Mouse (Mus musculus): ENCODE data around the gene Ramp3. TPM values are rescaled to one million over a fixed set of nuclear protein-coding genes. Genes with fewer than 3 reads are reported as not detected.

Ramp3 gene
- polyA plus RNA-seq, 1 experiment from 2014 or later: 9.3 TPM

DNA sequence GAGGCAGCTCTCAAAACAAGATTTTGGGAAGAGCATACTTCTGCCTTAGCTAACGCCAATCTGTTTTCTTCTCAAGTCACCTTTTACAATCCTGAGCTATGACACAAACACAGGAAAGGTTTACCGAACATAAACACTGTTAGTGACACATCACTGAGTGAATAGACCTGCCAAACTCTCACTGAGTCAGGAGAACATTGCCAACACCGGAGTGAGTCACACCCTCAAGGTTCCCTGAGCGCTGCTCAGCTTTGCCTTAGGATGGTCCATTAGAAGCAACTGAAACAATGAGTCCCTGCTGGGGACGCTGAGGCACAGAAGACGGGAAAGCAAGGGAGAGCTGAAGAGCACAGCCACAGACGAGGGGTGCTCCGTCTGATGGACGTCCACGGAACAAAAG, 40.0 kb downstream of the Ramp3 start:
- Histone ChIP-seq H3K4me1 (replicated peaks; ENCODE audit: control insufficient read depth, insufficient read depth, low read length) (no peaks in the 10 kb centered on the region), H3K27ac (ENCODE audit: low read depth) (no peak overlapping the region), H3K9me3 (ENCODE audit: control insufficient read depth, low read length) (no peaks in the 10 kb centered on the region), H3K9ac (ENCODE audit: low read length) (no peak overlapping the region), H3K36me3 (ENCODE audit: control insufficient read depth, insufficient read depth, low read length) (no peaks in the 10 kb centered on the region), H3K4me3 (ENCODE audit: low read depth, low read length) (no peak overlapping the region), H3K4me2 (ENCODE audit: low read length) (no peak overlapping the region), H3K27me3 (replicated peaks; ENCODE audit: control insufficient read depth, insufficient read depth, low read length) (no peaks in the 10 kb centered on the region)
- no peak for DNase-seq (ENCODE audit: low spot score)
- 87% methylated on average over 10 of the region's 10 CpGs for WGBS
- no peak for ATAC-seq (replicated peaks; ENCODE audit: low FRiP score, low TSS enrichment, low read depth)

DNA sequence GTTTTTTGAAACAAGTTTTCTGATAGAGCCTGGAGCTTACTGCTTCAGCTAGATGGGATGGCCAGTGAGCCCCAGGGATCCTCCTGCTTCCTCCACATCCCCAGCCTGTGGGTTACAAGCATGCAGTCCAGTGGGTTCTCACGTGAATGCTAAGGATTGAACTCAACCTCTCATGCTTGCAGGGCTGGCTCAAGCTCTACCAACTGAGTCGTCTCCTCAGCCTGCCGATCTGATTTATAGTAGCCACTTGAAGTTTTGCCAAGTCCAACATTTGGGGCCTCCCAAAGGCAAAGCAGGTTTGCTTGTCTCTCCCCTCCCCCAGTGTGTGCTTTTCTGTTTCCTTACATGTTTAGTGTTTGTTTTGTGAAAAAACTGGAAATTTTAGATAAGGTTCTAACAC, 43.9 kb downstream of the Ramp3 start:
- DNase-seq (ENCODE audit: low spot score) (no peak), ATAC-seq (replicated peaks; ENCODE audit: low FRiP score, low TSS enrichment, low read depth) (no peak)
- Histone ChIP-seq H3K4me3 (ENCODE audit: low read depth, low read length) (no peak overlapping the region), H3K36me3 (ENCODE audit: control insufficient read depth, insufficient read depth, low read length) (no peaks in the 10 kb centered on the region), H3K4me2 (ENCODE audit: low read length) (no peak overlapping the region), H3K9ac (ENCODE audit: low read length) (no peak overlapping the region), H3K4me1 (replicated peaks; ENCODE audit: control insufficient read depth, insufficient read depth, low read length) (no peaks in the 10 kb centered on the region), H3K9me3 (ENCODE audit: control insufficient read depth, low read length) (no peaks in the 10 kb centered on the region), H3K27ac (ENCODE audit: low read depth) (no peak overlapping the region), H3K27me3 (replicated peaks; ENCODE audit: control insufficient read depth, insufficient read depth, low read length) (no peaks in the 10 kb centered on the region)
- WGBS: 63% methylated on average over 3 of the region's 3 CpGs

DNA sequence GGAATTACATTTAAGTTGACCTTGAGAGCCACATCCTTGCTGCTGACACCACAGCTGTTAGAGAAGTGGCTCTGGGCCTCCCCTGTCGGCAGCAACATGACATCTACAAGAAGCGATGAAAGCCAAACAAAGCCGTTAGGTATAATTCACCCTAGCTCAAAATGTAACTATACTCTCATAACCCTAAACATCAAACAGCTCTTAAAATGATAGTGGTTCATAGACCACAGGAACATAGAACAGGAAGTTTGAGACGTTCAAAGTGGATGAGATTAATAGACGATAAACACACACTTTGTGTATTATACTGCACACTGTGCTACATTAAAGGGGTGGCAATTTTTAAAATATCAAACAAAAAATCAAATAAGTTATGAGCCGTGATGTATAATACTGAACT, 46.5 kb downstream of the Ramp3 start:
- no peak overlapping the region for H3K27ac ChIP-seq (ENCODE audit: low read depth)
- WGBS: 61% methylated on average over 6 of the region's 6 CpGs
- no peaks in the 10 kb centered on the region for H3K27me3 ChIP-seq (replicated peaks; ENCODE audit: control insufficient read depth, insufficient read depth, low read length)
- peaks cover 8% of the 10 kb centered on the region; the same call in 1 of the 2 replicates for H3K9me3 ChIP-seq (ENCODE audit: control insufficient read depth, low read length)
- ATAC-seq (replicated peaks; ENCODE audit: low FRiP score, low TSS enrichment, low read depth) (no peak), DNase-seq (ENCODE audit: low spot score) (no peak)
- no peak overlapping the region for H3K4me2 ChIP-seq (ENCODE audit: low read length)
- H3K4me3 ChIP-seq (ENCODE audit: low read depth, low read length): no peak overlapping the region
- H3K4me1 ChIP-seq (replicated peaks; ENCODE audit: control insufficient read depth, insufficient read depth, low read length): no peaks in the 10 kb centered on the region
- H3K36me3 ChIP-seq (ENCODE audit: control insufficient read depth, insufficient read depth, low read length): no peaks in the 10 kb centered on the region
- no peak overlapping the region for H3K9ac ChIP-seq (ENCODE audit: low read length)

DNA sequence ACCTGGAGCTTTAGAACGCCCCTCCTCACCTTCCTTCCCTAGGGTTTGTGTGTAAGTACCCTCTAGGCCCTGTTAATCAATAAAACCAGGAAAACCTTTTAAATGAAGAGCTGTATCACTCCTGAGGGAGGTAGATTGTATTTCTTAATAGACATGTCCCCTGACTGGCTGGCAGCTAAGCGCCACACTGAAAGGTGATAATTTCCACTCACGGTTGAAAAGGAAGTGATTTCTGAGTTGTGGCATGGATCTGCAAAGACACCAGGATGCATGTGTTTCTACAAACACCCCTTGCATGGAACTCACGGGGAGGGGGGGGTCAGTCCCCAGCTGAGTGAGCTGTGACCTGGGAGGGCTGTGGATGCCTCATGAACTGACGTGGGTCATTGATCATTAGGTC, 47.2 kb downstream of the Ramp3 start:
- Histone ChIP-seq H3K4me1 (replicated peaks; ENCODE audit: control insufficient read depth, insufficient read depth, low read length) (no peaks in the 10 kb centered on the region), H3K4me2 (ENCODE audit: low read length) (no peak overlapping the region), H3K27ac (ENCODE audit: low read depth) (no peak overlapping the region), H3K9me3 (ENCODE audit: control insufficient read depth, low read length) (peaks cover 8% of the 10 kb centered on the region; the same call in 1 of the 2 replicates), H3K9ac (ENCODE audit: low read length) (no peak overlapping the region), H3K27me3 (replicated peaks; ENCODE audit: control insufficient read depth, insufficient read depth, low read length) (no peaks in the 10 kb centered on the region), H3K36me3 (ENCODE audit: control insufficient read depth, insufficient read depth, low read length) (no peaks in the 10 kb centered on the region), H3K4me3 (ENCODE audit: low read depth, low read length) (no peak overlapping the region)
- ATAC-seq (replicated peaks; ENCODE audit: low FRiP score, low TSS enrichment, low read depth) (no peak), DNase-seq (ENCODE audit: low spot score) (no peak)
- WGBS: 74% methylated on average over 5 of the region's 5 CpGs

DNA sequence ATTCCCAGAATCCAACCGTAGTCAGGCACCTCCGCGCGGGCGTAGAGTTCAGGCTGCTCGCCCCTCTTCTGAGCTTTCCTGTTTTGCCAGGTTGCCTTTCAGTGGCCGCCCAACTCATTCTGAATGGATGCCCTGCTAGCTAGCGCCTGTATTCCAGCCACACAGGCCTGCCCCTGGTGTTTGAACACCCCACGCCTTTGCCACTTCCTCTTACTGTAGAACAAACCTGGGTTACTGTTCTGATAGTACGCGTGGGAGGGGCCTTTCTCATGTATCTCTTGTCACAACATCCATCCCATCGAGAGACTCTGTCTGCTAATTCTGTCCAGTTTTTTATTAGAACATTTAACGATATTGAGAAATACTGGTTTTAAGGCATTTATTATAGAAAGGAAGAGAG, 48.5 kb downstream of the Ramp3 start:
- no peak for DNase-seq (ENCODE audit: low spot score)
- Histone ChIP-seq H3K9ac (ENCODE audit: low read length) (no peak overlapping the region), H3K27me3 (replicated peaks; ENCODE audit: control insufficient read depth, insufficient read depth, low read length) (no peaks in the 10 kb centered on the region), H3K4me1 (replicated peaks; ENCODE audit: control insufficient read depth, insufficient read depth, low read length) (no peaks in the 10 kb centered on the region), H3K9me3 (ENCODE audit: control insufficient read depth, low read length) (peaks cover 8% of the 10 kb centered on the region; the same call in 1 of the 2 replicates), H3K4me3 (ENCODE audit: low read depth, low read length) (no peak overlapping the region), H3K36me3 (ENCODE audit: control insufficient read depth, insufficient read depth, low read length) (no peaks in the 10 kb centered on the region), H3K27ac (ENCODE audit: low read depth) (no peak overlapping the region), H3K4me2 (ENCODE audit: low read length) (no peak overlapping the region)
- 95% methylated on average over 13 of the region's 13 CpGs for WGBS
- no peak for ATAC-seq (replicated peaks; ENCODE audit: low FRiP score, low TSS enrichment, low read depth)

DNA sequence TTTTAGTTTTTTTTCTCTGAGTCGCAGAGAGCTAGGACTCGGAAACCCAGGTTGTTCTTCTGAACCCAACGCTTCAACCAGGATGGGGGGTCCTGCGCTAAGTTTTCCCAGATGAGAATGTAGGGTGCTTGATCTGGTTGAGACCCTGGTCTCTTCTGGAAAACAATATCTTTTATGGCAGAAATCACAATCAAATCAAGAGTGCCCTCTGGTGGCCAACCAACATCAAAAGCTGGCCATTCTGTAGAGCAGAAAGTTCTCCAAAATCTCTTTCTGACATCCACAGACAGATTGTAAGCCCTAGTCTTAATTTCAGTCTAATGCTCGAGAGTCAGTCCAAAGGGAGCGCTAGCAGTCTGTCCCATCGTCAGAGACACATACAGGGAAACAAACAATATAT, 50.1 kb downstream of the Ramp3 start:
- Histone ChIP-seq H3K4me1 (replicated peaks; ENCODE audit: control insufficient read depth, insufficient read depth, low read length) (no peaks in the 10 kb centered on the region), H3K27me3 (replicated peaks; ENCODE audit: control insufficient read depth, insufficient read depth, low read length) (no peaks in the 10 kb centered on the region), H3K36me3 (ENCODE audit: control insufficient read depth, insufficient read depth, low read length) (no peaks in the 10 kb centered on the region), H3K4me3 (ENCODE audit: low read depth, low read length) (no peak overlapping the region), H3K9me3 (ENCODE audit: control insufficient read depth, low read length) (peaks cover 8% of the 10 kb centered on the region; the same call in 1 of the 2 replicates), H3K4me2 (ENCODE audit: low read length) (no peak overlapping the region), H3K27ac (ENCODE audit: low read depth) (no peak overlapping the region), H3K9ac (ENCODE audit: low read length) (no peak overlapping the region)
- WGBS: 91% methylated on average over 7 of the region's 7 CpGs
- DNase-seq (ENCODE audit: low spot score) (no peak), ATAC-seq (replicated peaks; ENCODE audit: low FRiP score, low TSS enrichment, low read depth) (no peak)

DNA sequence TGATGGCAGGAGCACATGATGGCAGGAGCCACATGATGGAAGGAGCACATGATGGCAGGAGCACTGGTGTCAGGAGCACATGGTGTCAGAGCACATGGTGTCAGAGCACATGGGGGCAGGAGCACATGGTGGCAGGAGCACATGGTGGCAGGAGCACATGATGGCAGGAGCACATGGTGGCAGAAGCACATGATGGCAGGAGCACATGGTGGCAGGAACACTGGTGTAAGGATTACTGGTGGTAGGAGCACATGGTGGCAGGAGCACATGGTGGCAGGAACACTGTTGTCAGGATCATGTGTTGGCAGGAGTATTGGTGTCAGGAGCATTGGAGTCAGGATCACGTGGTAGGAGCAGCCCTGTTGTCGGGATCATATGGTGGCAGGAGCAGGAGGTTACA, 52.1 kb downstream of the Ramp3 start:
- Histone ChIP-seq H3K4me3 (ENCODE audit: low read depth, low read length) (no peak overlapping the region), H3K4me1 (replicated peaks; ENCODE audit: control insufficient read depth, insufficient read depth, low read length) (no peaks in the 10 kb centered on the region), H3K4me2 (ENCODE audit: low read length) (no peak overlapping the region), H3K27ac (ENCODE audit: low read depth) (no peak overlapping the region), H3K9ac (ENCODE audit: low read length) (no peak overlapping the region), H3K9me3 (ENCODE audit: control insufficient read depth, low read length) (peaks cover 8% of the 10 kb centered on the region; the same call in 1 of the 2 replicates), H3K36me3 (ENCODE audit: control insufficient read depth, insufficient read depth, low read length) (no peaks in the 10 kb centered on the region), H3K27me3 (replicated peaks; ENCODE audit: control insufficient read depth, insufficient read depth, low read length) (no peaks in the 10 kb centered on the region)
- ATAC-seq (replicated peaks; ENCODE audit: low FRiP score, low TSS enrichment, low read depth) (no peak), DNase-seq (ENCODE audit: low spot score) (no peak)
- 73% methylated on average over 2 of the region's 2 CpGs for WGBS

DNA sequence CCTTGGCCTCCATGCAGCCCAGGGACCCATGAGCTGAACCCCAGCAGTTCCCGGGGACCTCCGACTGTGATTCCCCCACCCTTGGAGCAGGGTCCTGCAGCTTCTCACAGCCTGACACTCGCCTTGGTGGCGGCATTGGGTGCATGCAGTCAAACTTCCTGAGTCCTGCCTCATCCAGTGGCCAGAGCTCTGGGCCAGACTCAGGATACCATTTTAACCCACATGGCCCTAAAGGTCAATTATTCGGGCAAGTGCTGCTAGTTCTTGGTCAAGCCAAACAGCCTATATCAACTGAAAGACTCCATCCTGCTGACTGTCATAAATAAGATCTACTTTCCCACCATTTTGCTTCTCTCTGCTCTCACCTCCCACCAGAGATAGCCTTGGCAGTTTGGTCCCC, 62.4 kb downstream of the Ramp3 start:
- H3K4me2 ChIP-seq (ENCODE audit: low read length): no peak overlapping the region
- no peaks in the 10 kb centered on the region for H3K9me3 ChIP-seq (ENCODE audit: control insufficient read depth, low read length)
- no peak overlapping the region for H3K4me3 ChIP-seq (ENCODE audit: low read depth, low read length)
- H3K27ac ChIP-seq (ENCODE audit: low read depth): no peak overlapping the region
- H3K36me3 ChIP-seq (ENCODE audit: control insufficient read depth, insufficient read depth, low read length): no peaks in the 10 kb centered on the region
- no peaks in the 10 kb centered on the region for H3K4me1 ChIP-seq (replicated peaks; ENCODE audit: control insufficient read depth, insufficient read depth, low read length)
- WGBS: 85% methylated on average over 5 of the region's 5 CpGs
- no peaks in the 10 kb centered on the region for H3K27me3 ChIP-seq (replicated peaks; ENCODE audit: control insufficient read depth, insufficient read depth, low read length)
- DNase-seq (ENCODE audit: low spot score) (no peak), ATAC-seq (replicated peaks; ENCODE audit: low FRiP score, low TSS enrichment, low read depth) (no peak)
- no peak overlapping the region for H3K9ac ChIP-seq (ENCODE audit: low read length)

DNA sequence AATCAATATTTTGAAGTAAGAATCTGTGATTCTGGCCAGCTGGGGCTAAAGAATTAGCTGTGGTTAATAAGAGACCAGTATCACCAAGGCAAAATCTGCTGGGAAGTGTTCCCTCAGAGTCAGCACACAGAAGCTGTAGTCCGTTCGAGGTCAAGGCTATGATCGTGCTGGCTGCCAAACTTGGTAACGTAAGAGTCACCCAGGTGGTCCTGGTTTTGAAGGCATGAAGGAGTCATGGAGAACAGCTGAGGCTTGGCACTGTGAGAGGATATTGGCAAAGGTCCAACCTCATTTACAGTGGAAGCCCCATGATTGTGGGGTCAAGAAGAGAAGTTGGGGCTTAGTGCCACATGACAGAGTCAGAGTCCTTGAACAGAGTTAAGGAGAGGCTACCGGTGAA, 68.6 kb downstream of the Ramp3 start:
- WGBS: 92% methylated on average over 5 of the region's 5 CpGs

More for the DNA sequence above, 68.6 kb downstream of the Ramp3 start:
- Histone ChIP-seq H3K9ac (ENCODE audit: low read length) (no peak overlapping the region), H3K27me3 (replicated peaks; ENCODE audit: control insufficient read depth, insufficient read depth, low read length) (no peaks in the 10 kb centered on the region), H3K4me1 (replicated peaks; ENCODE audit: control insufficient read depth, insufficient read depth, low read length) (no peaks in the 10 kb centered on the region), H3K4me3 (ENCODE audit: low read depth, low read length) (no peak overlapping the region), H3K9me3 (ENCODE audit: control insufficient read depth, low read length) (no peaks in the 10 kb centered on the region), H3K36me3 (ENCODE audit: control insufficient read depth, insufficient read depth, low read length) (no peaks in the 10 kb centered on the region), H3K27ac (ENCODE audit: low read depth) (no peak overlapping the region), H3K4me2 (ENCODE audit: low read length) (no peak overlapping the region)
- ATAC-seq (replicated peaks; ENCODE audit: low FRiP score, low TSS enrichment, low read depth) (no peak), DNase-seq (ENCODE audit: low spot score) (no peak)
